Mouse (Mus musculus) small intestine, adult 10 weeks (tissue): ENCODE results near the gene Hnrnpu. TPM values are rescaled to one million over a fixed set of nuclear protein-coding genes. Genes with fewer than 3 reads are reported as not detected.

Source experiments
- polyA plus RNA-seq: library from polyadenylated mRNA; stranded (reverse); fragments of 350-450 nt; fragmentation: Illumina TruSeq; extraction: RNeasy Lipid Tissue Mini Kit (QIAGEN cat#74804); gene quantifications from one replicate; pipeline ENCODE4 v1.2.3, GENCODE M21; 2014; ENCODE audit warnings: low replicate concordance

The Hnrnpu gene
- 764 TPM for polyA plus RNA-seq

DNA sequence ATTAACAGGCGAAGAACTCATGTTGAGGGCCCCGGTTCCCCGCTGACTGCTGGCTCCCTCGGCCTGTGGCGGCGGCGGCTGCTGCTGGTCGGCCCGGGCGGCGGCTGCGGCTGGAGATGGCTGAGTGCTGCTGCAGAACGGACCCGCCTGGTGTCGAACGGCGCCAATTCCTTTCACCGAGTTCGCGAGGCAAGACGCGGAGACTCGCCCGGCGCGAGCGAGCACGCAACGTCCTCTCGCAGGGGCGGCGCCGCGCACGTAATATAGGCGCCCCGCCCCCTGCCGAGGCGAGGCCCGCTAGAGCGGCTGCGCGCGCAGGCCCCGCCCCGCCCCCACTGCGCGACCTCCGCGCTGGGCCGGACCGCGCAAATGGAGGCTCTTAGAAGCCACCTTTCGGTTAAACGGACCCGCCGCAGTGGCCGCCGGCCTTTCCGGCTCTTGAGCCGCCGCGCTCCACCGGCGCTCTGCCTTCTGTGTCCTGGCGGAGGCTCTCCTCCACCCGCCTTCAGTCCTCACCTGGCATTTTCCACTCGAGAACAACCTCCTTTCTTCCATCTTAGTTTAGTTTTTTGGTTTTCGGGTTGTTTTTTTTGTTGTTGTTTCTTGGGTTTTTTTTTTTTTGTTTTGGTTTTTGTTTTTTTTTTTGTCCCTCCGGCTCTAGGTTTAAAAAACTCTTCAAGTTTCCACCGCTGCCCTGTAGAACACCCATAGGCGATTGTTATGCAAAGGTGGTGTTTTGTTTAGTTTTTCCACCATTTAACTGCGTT, at the start of gene Hnrnpu:
Gene Hnrnpu (minus strand): TSS at position 247 of the 767 bp plus-strand sequence.

DNA sequence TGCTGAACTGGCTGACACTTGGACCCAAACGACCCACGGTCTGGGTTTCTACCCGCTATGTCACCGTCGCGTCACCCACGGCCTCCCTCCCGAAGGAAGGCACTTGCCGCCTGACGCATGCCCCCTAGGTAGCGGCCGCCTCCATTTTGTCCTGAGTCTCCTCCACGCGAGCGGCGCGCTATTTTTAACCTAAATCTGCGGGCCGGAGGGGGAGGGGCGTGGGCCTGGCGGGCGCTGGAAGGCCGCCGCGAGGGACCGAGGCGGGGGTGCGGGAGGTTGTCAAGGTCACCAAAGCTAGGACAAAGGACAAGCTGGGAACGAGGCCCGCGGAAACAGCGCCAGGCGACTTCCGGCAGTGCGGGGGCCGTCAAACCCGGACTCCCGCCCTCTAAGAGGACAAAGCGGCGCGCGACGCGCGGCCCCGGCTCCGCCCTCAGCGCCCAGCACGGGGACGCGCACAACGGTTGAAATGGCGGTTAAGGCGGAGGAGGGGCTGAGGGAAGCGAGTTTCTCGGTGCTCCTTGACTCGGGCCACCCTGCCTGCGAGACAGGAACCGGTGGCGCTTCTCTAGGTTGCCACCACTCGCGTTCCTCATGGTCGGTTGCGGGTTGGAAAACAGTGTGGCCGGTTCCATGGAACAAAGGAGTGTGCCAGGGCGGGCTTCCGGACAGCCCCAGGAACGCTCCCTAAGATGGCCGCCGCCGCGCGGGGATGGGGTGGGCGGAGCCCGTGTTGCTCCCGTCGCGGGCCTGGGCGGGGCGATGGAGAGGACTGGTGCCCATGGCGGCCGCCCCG, 19.0 kb downstream of the Hnrnpu start, which contains the start of gene Cox20:
Gene Cox20 (plus strand): TSS at position 742 of the 796 bp plus-strand sequence.

Other genes with a start within 250 kb of the Hnrnpu start
- 52.6 TPM for gene Desi2, start 150.4 kb downstream of the Hnrnpu start, polyA plus RNA-seq
- gene Cox20, start 18.7 kb downstream of the Hnrnpu start, polyA plus RNA-seq, result 762 TPM
- gene Efcab2, start 68.3 kb upstream of the Hnrnpu start, polyA plus RNA-seq, result 6.6 TPM
- 0.11 TPM for gene Kif26b, start 191.3 kb upstream of the Hnrnpu start, polyA plus RNA-seq